Mouse (Mus musculus) hematopoietic multipotent progenitor cell, adult 10-12 weeks (in vitro differentiated cells): ENCODE results near the gene Cdc34. TPM values are rescaled to one million over a fixed set of nuclear protein-coding genes. Genes with fewer than 3 reads are reported as not detected.

ENCODE experiments used
- polyA plus RNA-seq: library from polyadenylated mRNA; stranded (reverse); fragments of >175 nt; gene quantifications from 2 replicates; pipeline ENCODE4 v1.2.3, GENCODE M21; 2012; ENCODE audit warnings: low replicate concordance

The Cdc34 gene
- 189 and 251 TPM in 2 replicates for polyA plus RNA-seq

GRCm38 (mm10) chr10:79681591-79682245 lies at the start of gene Cdc34:
Gene Cdc34, plus strand, starts transcription at chr10:79682195.

GRCm38 (mm10) chr10:79637128-79638110 lies 44.6 kb upstream of the Cdc34 start, which contains the start of gene Shc2:
Gene Shc2, minus strand, starts transcription at chr10:79637918.

GRCm38 (mm10) chr10:79645711-79646110 lies 36.3 kb upstream of the Cdc34 start, which contains the start of gene Odf3l2:
Gene Odf3l2, minus strand, starts transcription at chr10:79645738.

GRCm38 (mm10) chr10:79664131-79664665 lies 17.8 kb upstream of the Cdc34 start, which contains the start of gene Madcam1:
Gene Madcam1, plus strand, starts transcription at chr10:79664559.

GRCm38 (mm10) chr10:79668771-79669575 lies 13.0 kb upstream of the Cdc34 start, which contains the start of gene Tpgs1:
Gene Tpgs1, plus strand, starts transcription at chr10:79669369.

GRCm38 (mm10) chr10:79688720-79689119 lies 6.7 kb downstream of the Cdc34 start, which contains the start of gene Gzmm:
Gene Gzmm, plus strand, starts transcription at chr10:79689020.

GRCm38 (mm10) chr10:79704065-79704969 lies 22.3 kb downstream of the Cdc34 start, which contains the start of gene Bsg:
Gene Bsg, plus strand, starts transcription at chr10:79704491.

GRCm38 (mm10) chr10:79716254-79716987 lies 34.4 kb downstream of the Cdc34 start, which contains the start of gene Hcn2:
Gene Hcn2, plus strand, starts transcription at chr10:79716634.

Other genes starting within 250 kb of the Cdc34 start
- gene Vmn2r83, start 213.5 kb upstream of the Cdc34 start, polyA plus RNA-seq = not detected in 2 replicates
- gene Plpp2, start 148.4 kb upstream of the Cdc34 start, polyA plus RNA-seq = 6.8 and 7.6 TPM in 2 replicates
- 73.5 and 136 TPM in 2 replicates for gene Mier2, start 127.0 kb upstream of the Cdc34 start, polyA plus RNA-seq
- 1.3 TPM in 1 of 2 replicates, not detected in the other for gene Theg, start 94.9 kb upstream of the Cdc34 start, polyA plus RNA-seq
- 0.04 TPM in 1 of 2 replicates, not detected in the other for gene C2cd4c, start 68.2 kb upstream of the Cdc34 start, polyA plus RNA-seq
- gene Shc2, start 44.3 kb upstream of the Cdc34 start, polyA plus RNA-seq = 0.10 TPM in 1 of 2 replicates, not detected in the other
- not detected in 2 replicates for gene Odf3l2, start 36.5 kb upstream of the Cdc34 start, polyA plus RNA-seq
- gene Madcam1, start 17.6 kb upstream of the Cdc34 start, polyA plus RNA-seq = 0.47 and 1.1 TPM in 2 replicates
- gene Tpgs1, start 12.8 kb upstream of the Cdc34 start, polyA plus RNA-seq = 102 and 157 TPM in 2 replicates
- gene Gzmm, start 6.8 kb downstream of the Cdc34 start, polyA plus RNA-seq = 2.7 and 3.9 TPM in 2 replicates
- 581 and 590 TPM in 2 replicates for gene Bsg, start 22.3 kb downstream of the Cdc34 start, polyA plus RNA-seq
- gene Hcn2, start 34.4 kb downstream of the Cdc34 start, polyA plus RNA-seq = 0.37 and 1.3 TPM in 2 replicates
- 36.7 and 50.9 TPM in 2 replicates for gene Polrmt, start 64.4 kb downstream of the Cdc34 start, polyA plus RNA-seq
- gene Fgf22, start 72.9 kb downstream of the Cdc34 start, polyA plus RNA-seq = not detected in 2 replicates
- gene Rnf126, start 84.8 kb downstream of the Cdc34 start, polyA plus RNA-seq = 177 and 359 TPM in 2 replicates
- gene Fstl3, start 95.1 kb downstream of the Cdc34 start, polyA plus RNA-seq = 4.2 and 4.3 TPM in 2 replicates
- 0.31 and 0.33 TPM in 2 replicates for gene Prss57, start 108.8 kb downstream of the Cdc34 start, polyA plus RNA-seq
- gene Palm, start 111.4 kb downstream of the Cdc34 start, polyA plus RNA-seq = 23.6 and 106 TPM in 2 replicates
- gene Misp, start 138.8 kb downstream of the Cdc34 start, polyA plus RNA-seq = 0.25 and 0.27 TPM in 2 replicates
- gene Ptbp1, start 172.2 kb downstream of the Cdc34 start, polyA plus RNA-seq = 339 and 505 TPM in 2 replicates
- 14.3 and 43.0 TPM in 2 replicates for gene Prtn3, start 192.3 kb downstream of the Cdc34 start, polyA plus RNA-seq
- gene Plppr3, start 192.4 kb downstream of the Cdc34 start, polyA plus RNA-seq = 0.57 and 2.3 TPM in 2 replicates
- 11.5 and 13.6 TPM in 2 replicates for gene Elane, start 204.1 kb downstream of the Cdc34 start, polyA plus RNA-seq
- gene Cfd, start 208.7 kb downstream of the Cdc34 start, polyA plus RNA-seq = not detected in 2 replicates
- gene Med16, start 226.7 kb downstream of the Cdc34 start, polyA plus RNA-seq = 45.3 and 64.9 TPM in 2 replicates
- 0.88 TPM in 1 of 2 replicates, not detected in the other for gene Gm26602, start 228.7 kb downstream of the Cdc34 start, polyA plus RNA-seq
- 1.2 and 3.0 TPM in 2 replicates for gene Kiss1r, start 234.8 kb downstream of the Cdc34 start, polyA plus RNA-seq
- gene R3hdm4, start 239.0 kb downstream of the Cdc34 start, polyA plus RNA-seq = 194 and 217 TPM in 2 replicates
- 90.3 and 327 TPM in 2 replicates for gene Arid3a, start 244.8 kb downstream of the Cdc34 start, polyA plus RNA-seq